Mouse (Mus musculus): ENCODE measurements at regions not wholly inside any gene's neighbourhood (a gene's known extent, or its start where the extent isn't known, plus 50 kb on each side); places are given as distances from the start of the nearest gene placed in this dataset.

DNA sequence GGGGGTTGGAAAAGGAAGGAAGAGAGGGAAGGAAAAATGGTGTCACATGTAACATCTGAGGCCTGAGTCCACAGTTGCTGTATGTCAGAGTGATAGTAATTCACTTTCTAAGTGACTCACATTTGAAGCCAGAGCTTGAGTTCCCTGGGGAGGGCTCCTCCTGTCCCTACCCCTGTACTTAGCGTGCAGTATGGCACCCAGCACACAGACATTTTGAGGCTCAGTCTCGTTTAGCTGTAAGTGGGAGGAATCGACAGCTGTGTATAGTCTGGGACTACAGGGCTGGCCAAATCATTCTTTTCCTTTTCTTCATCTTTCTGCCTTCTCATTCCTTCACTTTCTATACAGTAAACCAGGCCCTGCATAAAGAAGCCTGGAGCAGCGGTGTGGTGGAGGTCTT, 202.4 kb upstream of the Sall1 start:
- Histone ChIP-seq H3K4me3 (replicated peaks; ENCODE audit: control insufficient read depth, low read depth, low read length) (no peak overlapping the region), H3K4me1 (ENCODE audit: control insufficient read depth, insufficient read depth, low read length) (no peaks in the 10 kb centered on the region), H3K27ac (ENCODE audit: control insufficient read depth, insufficient read depth, low read depth, low read length, poor library complexity) (no peak overlapping the region)
- WGBS, result 75% methylated on average over 4 of the region's 4 CpGs
- TF ChIP-seq CTCF (IDR thresholded peaks at IDR 0.05; ENCODE audit: control insufficient read depth, insufficient read depth, low read length), result no peak
- TF ChIP-seq POLR2A (IDR thresholded peaks at IDR 0.05; ENCODE audit: borderline replicate concordance, control insufficient read depth, low read depth, low read length), result no peak

DNA sequence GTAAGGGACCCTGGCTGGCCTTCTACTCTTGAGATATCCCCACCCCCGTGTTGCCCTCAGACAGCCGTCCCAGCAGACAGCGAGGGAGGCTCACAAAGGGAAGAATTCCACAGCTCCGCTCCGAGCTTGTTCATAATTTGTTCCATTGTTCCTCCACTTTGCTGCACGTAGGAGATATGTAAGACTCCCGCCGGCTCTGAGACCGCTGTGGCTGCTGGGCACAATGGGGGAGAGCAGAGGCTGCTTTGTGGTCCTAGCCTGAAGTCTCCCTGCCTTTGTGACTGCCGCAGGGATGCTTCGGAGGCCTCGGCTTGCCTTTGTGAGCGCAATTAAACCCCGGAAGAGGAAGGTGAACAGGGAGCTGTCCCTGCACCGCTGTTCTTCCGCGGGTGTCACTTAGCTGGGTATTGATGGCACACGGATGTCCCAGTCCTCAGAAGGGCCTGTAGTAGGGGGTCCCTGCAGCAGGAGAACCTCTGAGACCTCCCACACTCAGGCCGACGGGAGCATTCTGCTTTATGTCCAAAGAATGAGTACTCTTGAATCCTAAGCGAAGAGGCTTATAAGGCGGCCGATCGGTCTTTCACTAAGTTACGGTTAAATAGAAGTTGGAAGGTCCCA, 201.3 kb upstream of the Sall1 start:
- Histone ChIP-seq H3K4me3 (replicated peaks; ENCODE audit: control insufficient read depth, low read depth, low read length) (no peak overlapping the region), H3K4me1 (ENCODE audit: control insufficient read depth, insufficient read depth, low read length) (no peaks in the 10 kb centered on the region), H3K27ac (ENCODE audit: control insufficient read depth, insufficient read depth, low read depth, low read length, poor library complexity) (no peak overlapping the region)
- TF ChIP-seq CTCF (IDR thresholded peaks at IDR 0.05; ENCODE audit: control insufficient read depth, insufficient read depth, low read length), result no peak
- TF ChIP-seq POLR2A (IDR thresholded peaks at IDR 0.05; ENCODE audit: borderline replicate concordance, control insufficient read depth, low read depth, low read length), result no peak
- 26% methylated on average over 25 of the region's 25 CpGs for WGBS

DNA sequence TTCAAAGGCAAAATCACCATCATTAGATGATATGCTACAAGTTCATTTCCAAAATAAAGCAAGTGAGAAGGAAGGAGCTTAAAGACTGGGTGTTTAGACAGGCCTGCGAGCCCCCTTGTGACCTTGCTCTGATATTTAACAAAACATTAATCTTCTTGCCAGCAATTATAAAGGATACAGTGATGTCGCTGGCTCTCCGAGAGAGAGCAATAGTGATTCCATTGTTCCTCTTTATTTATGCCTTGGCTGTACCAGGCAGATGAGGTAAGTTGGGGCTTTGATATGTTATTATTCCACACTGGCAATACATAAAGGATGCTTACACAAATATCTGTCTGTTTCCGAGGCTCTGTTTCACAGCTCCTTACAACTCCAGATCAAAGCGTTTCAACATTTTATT, 197.7 kb upstream of the Sall1 start:
- TF ChIP-seq POLR2A (IDR thresholded peaks at IDR 0.05; ENCODE audit: borderline replicate concordance, control insufficient read depth, low read depth, low read length) (no peak), CTCF (IDR thresholded peaks at IDR 0.05; ENCODE audit: control insufficient read depth, insufficient read depth, low read length) (no peak)
- H3K4me1 ChIP-seq (ENCODE audit: control insufficient read depth, insufficient read depth, low read length), result no peaks in the 10 kb centered on the region
- no peak overlapping the region for H3K4me3 ChIP-seq (replicated peaks; ENCODE audit: control insufficient read depth, low read depth, low read length)
- H3K27ac ChIP-seq (ENCODE audit: control insufficient read depth, insufficient read depth, low read depth, low read length, poor library complexity), result no peak overlapping the region
- WGBS, result 71% methylated on average over 5 of the region's 5 CpGs

DNA sequence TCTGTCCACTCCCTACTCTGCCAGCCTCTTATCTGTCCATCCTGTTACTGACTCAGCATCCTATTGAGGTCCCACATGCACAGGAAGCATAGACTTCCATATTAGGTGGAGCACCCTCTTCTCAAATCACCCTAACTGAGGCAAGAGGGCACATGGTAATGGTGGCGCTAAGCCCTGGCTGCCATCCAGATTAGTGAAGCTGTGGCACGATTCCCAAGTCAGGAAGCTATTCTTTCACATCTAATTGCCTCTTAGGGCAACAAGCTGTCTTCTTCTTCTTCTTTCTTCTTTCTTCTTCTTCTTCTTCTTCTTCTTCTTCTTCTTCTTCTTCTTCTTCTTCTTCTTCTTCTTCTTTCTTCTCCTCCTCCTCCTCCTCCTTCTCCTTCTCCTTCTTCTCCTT, 195.7 kb upstream of the Sall1 start:
- H3K4me3 ChIP-seq (replicated peaks; ENCODE audit: control insufficient read depth, low read depth, low read length), result no peak overlapping the region
- no peak overlapping the region for H3K27ac ChIP-seq (ENCODE audit: control insufficient read depth, insufficient read depth, low read depth, low read length, poor library complexity)
- H3K4me1 ChIP-seq (ENCODE audit: control insufficient read depth, insufficient read depth, low read length), result no peaks in the 10 kb centered on the region
- no peak for TF ChIP-seq CTCF (IDR thresholded peaks at IDR 0.05; ENCODE audit: control insufficient read depth, insufficient read depth, low read length)
- TF ChIP-seq POLR2A (IDR thresholded peaks at IDR 0.05; ENCODE audit: borderline replicate concordance, control insufficient read depth, low read depth, low read length), result no peak
- 58% methylated on average over 2 of the region's 2 CpGs for WGBS

DNA sequence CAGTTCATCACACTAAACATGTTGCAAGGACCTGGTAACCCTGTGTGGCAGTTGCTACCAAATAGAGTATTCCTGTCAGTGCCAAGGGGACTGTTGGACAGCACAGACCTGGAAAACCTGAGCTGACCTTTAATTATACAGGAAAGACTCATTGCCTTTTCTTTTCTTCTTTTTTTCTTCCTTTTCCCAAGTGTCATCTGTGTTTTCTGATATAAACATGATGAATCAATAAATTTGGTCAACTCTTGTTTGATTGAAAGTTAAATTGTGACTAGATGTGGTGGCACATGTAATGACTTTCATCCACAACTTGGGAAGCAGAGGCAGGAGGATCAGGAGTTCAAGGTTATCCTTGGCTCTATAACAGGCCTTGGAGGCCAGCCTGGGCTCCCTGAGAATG, 190.1 kb upstream of the Sall1 start:
- Histone ChIP-seq H3K4me3 (replicated peaks; ENCODE audit: control insufficient read depth, low read depth, low read length) (no peak overlapping the region), H3K27ac (ENCODE audit: control insufficient read depth, insufficient read depth, low read depth, low read length, poor library complexity) (no peak overlapping the region), H3K4me1 (ENCODE audit: control insufficient read depth, insufficient read depth, low read length) (no peaks in the 10 kb centered on the region)
- TF ChIP-seq POLR2A (IDR thresholded peaks at IDR 0.05; ENCODE audit: borderline replicate concordance, control insufficient read depth, low read depth, low read length), result no peak
- TF ChIP-seq CTCF (IDR thresholded peaks at IDR 0.05; ENCODE audit: control insufficient read depth, insufficient read depth, low read length), result no peak

DNA sequence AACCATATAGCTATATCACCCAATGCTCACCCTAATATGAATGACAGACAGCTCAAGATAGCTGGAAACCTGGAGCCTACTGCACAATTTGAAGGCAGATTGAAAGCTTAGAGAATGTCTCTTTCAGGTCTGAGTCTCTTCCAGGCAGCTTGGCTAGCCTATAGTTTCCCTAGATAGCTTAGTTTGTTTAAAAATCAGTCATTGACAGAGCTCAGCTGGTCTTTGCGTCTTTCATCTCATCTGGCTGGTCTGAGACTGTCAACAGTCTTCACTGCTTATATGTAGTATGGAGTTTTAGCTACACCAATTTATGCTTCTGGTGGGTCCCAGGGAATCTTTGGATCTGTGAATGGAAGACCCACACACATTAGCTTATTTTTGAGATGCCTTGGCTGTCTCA, 188.4 kb upstream of the Sall1 start:
- TF ChIP-seq CTCF (IDR thresholded peaks at IDR 0.05; ENCODE audit: control insufficient read depth, insufficient read depth, low read length) (no peak), POLR2A (IDR thresholded peaks at IDR 0.05; ENCODE audit: borderline replicate concordance, control insufficient read depth, low read depth, low read length) (no peak)
- Histone ChIP-seq H3K4me1 (ENCODE audit: control insufficient read depth, insufficient read depth, low read length) (no peaks in the 10 kb centered on the region), H3K27ac (ENCODE audit: control insufficient read depth, insufficient read depth, low read depth, low read length, poor library complexity) (no peak overlapping the region), H3K4me3 (replicated peaks; ENCODE audit: control insufficient read depth, low read depth, low read length) (no peak overlapping the region)
- 70% methylated on average over 1 of the region's 1 CpGs for WGBS

DNA sequence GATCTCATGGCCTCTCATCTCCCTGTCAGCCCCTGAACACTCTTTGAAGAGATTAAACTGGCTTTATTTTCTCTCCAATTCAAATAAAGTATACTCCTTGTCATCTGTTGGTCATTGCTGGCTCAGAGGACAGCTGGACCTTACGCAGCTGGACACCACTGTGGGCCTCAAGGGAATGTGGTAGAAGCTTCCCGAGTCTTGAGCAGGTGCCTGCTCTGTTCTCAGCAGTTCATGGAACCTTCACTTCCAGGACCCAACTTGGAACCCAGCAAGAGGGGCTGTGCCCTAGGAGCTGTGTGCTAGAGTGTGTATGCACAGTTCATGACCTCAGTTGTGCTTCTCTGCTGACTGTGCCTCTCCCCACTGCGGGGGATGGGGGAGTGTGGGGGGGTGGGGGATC, 185.2 kb upstream of the Sall1 start:
- H3K27ac ChIP-seq (ENCODE audit: control insufficient read depth, insufficient read depth, low read depth, low read length, poor library complexity), result no peak overlapping the region

DNA sequence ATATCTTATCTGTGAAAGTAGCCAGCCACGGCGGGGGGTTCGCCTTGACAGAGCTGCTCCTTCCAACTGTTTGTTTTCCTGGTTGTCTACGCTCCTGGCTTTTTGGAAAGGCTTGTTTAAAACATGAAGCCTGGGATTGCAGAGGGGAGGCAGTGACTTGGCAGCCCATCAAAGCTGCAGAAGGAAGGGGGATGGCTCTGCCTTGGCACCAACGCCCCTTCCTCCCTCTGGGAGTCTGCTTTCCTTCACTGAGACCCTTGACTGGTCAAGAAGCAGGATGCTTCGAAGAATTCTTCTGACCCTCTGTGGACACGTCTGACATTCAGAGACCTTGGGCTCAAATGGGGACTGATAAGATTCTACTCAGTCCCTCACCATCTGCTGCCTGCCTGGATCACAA, 176.9 kb upstream of the Sall1 start:
- WGBS, result 65% methylated on average over 7 of the region's 7 CpGs
- TF ChIP-seq POLR2A (IDR thresholded peaks at IDR 0.05; ENCODE audit: borderline replicate concordance, control insufficient read depth, low read depth, low read length) (no peak), CTCF (IDR thresholded peaks at IDR 0.05; ENCODE audit: control insufficient read depth, insufficient read depth, low read length) (no peak)
- Histone ChIP-seq H3K4me1 (ENCODE audit: control insufficient read depth, insufficient read depth, low read length) (no peaks in the 10 kb centered on the region), H3K4me3 (replicated peaks; ENCODE audit: control insufficient read depth, low read depth, low read length) (no peak overlapping the region), H3K27ac (ENCODE audit: control insufficient read depth, insufficient read depth, low read depth, low read length, poor library complexity) (no peak overlapping the region)

More for the DNA sequence above, 185.2 kb upstream of the Sall1 start:
- no peak for TF ChIP-seq POLR2A (IDR thresholded peaks at IDR 0.05; ENCODE audit: borderline replicate concordance, control insufficient read depth, low read depth, low read length)
- no peak for TF ChIP-seq CTCF (IDR thresholded peaks at IDR 0.05; ENCODE audit: control insufficient read depth, insufficient read depth, low read length)
- Histone ChIP-seq H3K4me1 (ENCODE audit: control insufficient read depth, insufficient read depth, low read length) (no peaks in the 10 kb centered on the region), H3K4me3 (replicated peaks; ENCODE audit: control insufficient read depth, low read depth, low read length) (no peak overlapping the region)
- WGBS, result 73% methylated on average over 3 of the region's 3 CpGs

DNA sequence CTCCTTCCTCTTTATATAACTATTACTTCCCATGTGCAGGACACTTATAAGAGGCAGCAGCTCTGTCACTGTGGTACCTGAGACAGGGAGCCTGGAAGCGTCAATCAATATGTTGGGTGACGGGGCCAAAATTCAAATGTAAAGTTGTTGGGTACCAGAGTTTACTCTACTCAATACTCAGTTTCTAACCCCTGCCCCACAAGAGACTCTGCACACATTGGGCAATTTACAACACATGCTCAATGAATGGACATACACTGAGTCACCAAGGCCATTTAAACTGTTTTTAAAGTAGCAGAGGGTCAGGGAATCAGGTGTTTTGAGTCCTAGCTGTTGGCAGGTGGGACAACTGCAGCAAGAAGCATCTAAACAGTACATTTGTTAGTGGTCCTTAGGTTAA, 176.4 kb upstream of the Sall1 start:
- Histone ChIP-seq H3K27ac (ENCODE audit: control insufficient read depth, insufficient read depth, low read depth, low read length, poor library complexity) (no peak overlapping the region), H3K4me3 (replicated peaks; ENCODE audit: control insufficient read depth, low read depth, low read length) (no peak overlapping the region), H3K4me1 (ENCODE audit: control insufficient read depth, insufficient read depth, low read length) (no peaks in the 10 kb centered on the region)
- TF ChIP-seq POLR2A (IDR thresholded peaks at IDR 0.05; ENCODE audit: borderline replicate concordance, control insufficient read depth, low read depth, low read length), result no peak
- TF ChIP-seq CTCF (IDR thresholded peaks at IDR 0.05; ENCODE audit: control insufficient read depth, insufficient read depth, low read length), result no peak
- WGBS, result 81% methylated on average over 2 of the region's 2 CpGs

Data from bone marrow, adult 2 months (tissue).